Mouse (Mus musculus): ENCODE results near the gene Olfr656.
A peak's percentile ranks its signal among the peaks of the same experiment; 100 is the strongest.

- peak; percentile 69 for TF ChIP-seq CTCF (IDR thresholded peaks at IDR 0.05; ENCODE audit: low read depth)
- TF ChIP-seq EP300 (optimal IDR thresholded peaks at IDR 0.05) = no peak
Measured at GRCm38 (mm10) chr7:104646841-104647482, 33.2 kb downstream of the Olfr656 start, which contains the start of gene Olfr658.
